9 mouse cellular contexts compared by ENCODE assay signal in genomic region chr16:50841677-50842580, GRCm38 (mm10).
DNase-seq lines count a peak whose midpoint lies in the region; ATAC-seq and TF ChIP-seq lines count a peak whose summit lies in the region.
"Had no signal": no experiment of that assay in that cellular context is flagged by ENCODE, and none has a peak within 500 bp of the region (broad histone marks: within the 10 kb centered on the region; RNA-seq: fewer than 3 reads in every experiment).

No protein-coding gene starts in this region.

- peak overlapping the region; percentile 34 for H3K4me2 ChIP-seq in forebrain, embryonic 13.5 days
- no peak overlapping the region for H3K4me2 ChIP-seq in hindbrain, embryonic 11.5 days (replicated peaks; ENCODE audit: low read depth, low read length)
- H3K4me2 ChIP-seq in lung, postnatal 0 days (replicated peaks; ENCODE audit: low read depth, low read length): no peak overlapping the region

- no peaks in the 10 kb centered on the region for H3K4me1 ChIP-seq in forebrain, embryonic 13.5 days
- H3K4me1 ChIP-seq in hindbrain, embryonic 11.5 days (replicated peaks; ENCODE audit: control insufficient read depth, insufficient read depth, low read length): no peaks in the 10 kb centered on the region
- no peaks in the 10 kb centered on the region for H3K4me1 ChIP-seq in lung, postnatal 0 days (ENCODE audit: insufficient read depth, low read depth, low read length)

- H3K9me3 ChIP-seq in forebrain, embryonic 13.5 days (replicated peaks): no peaks in the 10 kb centered on the region
- no peaks in the 10 kb centered on the region for H3K9me3 ChIP-seq in hindbrain, embryonic 11.5 days (ENCODE audit: control insufficient read depth, low read length)
- H3K9me3 ChIP-seq in lung, postnatal 0 days (ENCODE audit: low read length): no peaks in the 10 kb centered on the region

- DNase-seq in MN1 (ENCODE audit: low spot score): peak; percentile 46
- peak; percentile 44 for DNase-seq in c-Kit-positive CD71-positive TER-119-positive erythroid progenitor cells, embryonic 14.5 days (ENCODE audit: low spot score)
- peak; percentile 86 for DNase-seq in hindbrain, embryonic 11.5 days (ENCODE audit: low spot score)
- DNase-seq in layer of hippocampus, adult 8-10 months (ENCODE audit: low spot score in 2 of 2): peak; percentile 57 to 79
- peak; percentile 81 for DNase-seq in lung, postnatal 0 days (ENCODE audit: low spot score)
- peak; percentile 84 for DNase-seq in retina, postnatal 1 day

- no peaks in the 10 kb centered on the region for H3K27me3 ChIP-seq in forebrain, embryonic 13.5 days
- H3K27me3 ChIP-seq in hindbrain, embryonic 11.5 days (ENCODE audit: control insufficient read depth, insufficient read depth, low read length): no peaks in the 10 kb centered on the region
- no peaks in the 10 kb centered on the region for H3K27me3 ChIP-seq in lung, postnatal 0 days (replicated peaks; ENCODE audit: insufficient read depth, low read length)

- TF ChIP-seq EP300 in lung, postnatal 0 days (IDR thresholded peaks at IDR 0.05): no peak

- peak; percentile 95 for ATAC-seq in forebrain, embryonic 13.5 days
- peak; percentile 84 for ATAC-seq in hindbrain, embryonic 11.5 days (ENCODE audit: low FRiP score)
- peak; percentile 80 for ATAC-seq in lung, postnatal 0 days
- ATAC-seq in monocyte, adult 5-6 weeks (replicated peaks; ENCODE audit: insufficient number of reproducible peaks, low FRiP score, low TSS enrichment, poor library complexity, severe bottlenecking): no peak

- H3K36me3 ChIP-seq in forebrain, embryonic 13.5 days (ENCODE audit: poor library complexity, severe bottlenecking): no peaks in the 10 kb centered on the region
- H3K36me3 ChIP-seq in hindbrain, embryonic 11.5 days (ENCODE audit: control insufficient read depth, insufficient read depth, low read length): no peaks in the 10 kb centered on the region
- H3K36me3 ChIP-seq in lung, postnatal 0 days (ENCODE audit: insufficient read depth, low read length): no peaks in the 10 kb centered on the region

- H3K27ac ChIP-seq in forebrain, embryonic 13.5 days: no peak overlapping the region
- H3K27ac ChIP-seq in hindbrain, embryonic 11.5 days (ENCODE audit: low read depth, low read length): no peak overlapping the region
- H3K27ac ChIP-seq in lung, postnatal 0 days (ENCODE audit: low read length): no peak overlapping the region

- TF ChIP-seq CTCF in lung, postnatal 0 days (IDR thresholded peaks at IDR 0.05): peak; percentile 93

- no peak overlapping the region for H3K4me3 ChIP-seq in forebrain, embryonic 13.5 days
- H3K4me3 ChIP-seq in hindbrain, embryonic 11.5 days (ENCODE audit: low read depth, low read length): no peak overlapping the region
- no peak overlapping the region for H3K4me3 ChIP-seq in lung, postnatal 0 days (ENCODE audit: low read depth, low read length)
- H3K4me3 ChIP-seq: myocyte had no signal

- 34% methylated on average over 15 of the region's 15 CpGs for WGBS in forebrain, embryonic 13.5 days
- 53% methylated on average over 15 of the region's 15 CpGs for WGBS in hindbrain, embryonic 11.5 days
- WGBS in lung, postnatal 0 days: 48% methylated on average over 15 of the region's 15 CpGs

- H3K9ac ChIP-seq in forebrain, embryonic 13.5 days: no peak overlapping the region
- H3K9ac ChIP-seq in hindbrain, embryonic 11.5 days (ENCODE audit: low read depth, low read length): no peak overlapping the region
- no peak overlapping the region for H3K9ac ChIP-seq in lung, postnatal 0 days (replicated peaks; ENCODE audit: low read depth)
